In genomic region chr19:37059623-37060022, GRCm38 (mm10) we compare ENCODE assay signal across 9 mouse cellular contexts.
A peak's percentile ranks its signal among the peaks of the same experiment; 100 is the strongest.
DNase-seq lines count a peak whose midpoint lies in the region; ATAC-seq and TF ChIP-seq lines count a peak whose summit lies in the region.
"Had no signal": no experiment of that assay in that cellular context is flagged by ENCODE, and none has a peak within 500 bp of the region (broad histone marks: within the 10 kb centered on the region; RNA-seq: fewer than 3 reads in every experiment).

No protein-coding gene starts in this region.

- WGBS in lung, embryonic 14.5 days = 36% methylated on average over 2 of the region's 2 CpGs
- 36% methylated on average over 2 of the region's 2 CpGs for WGBS in lung, adult 2 months
- WGBS in heart, embryonic 12.5 days = 23% methylated on average over 2 of the region's 2 CpGs

- no peak overlapping the region for H3K4me2 ChIP-seq in lung, embryonic 14.5 days
- no peak overlapping the region for H3K4me2 ChIP-seq in heart, embryonic 12.5 days
- peak overlapping the region; percentile 33 for H3K4me2 ChIP-seq in myocyte (ENCODE audit: low read depth)
- H3K4me2 ChIP-seq: lung, embryonic 15.5 days had no signal

- no peaks in the 10 kb centered on the region for H3K9me3 ChIP-seq in lung, embryonic 14.5 days (ENCODE audit: low read depth, low read length)
- no peaks in the 10 kb centered on the region for H3K9me3 ChIP-seq in heart, embryonic 12.5 days (replicated peaks)
- H3K9me3 ChIP-seq: lung, embryonic 15.5 days had no signal

- no peak overlapping the region for H3K4me3 ChIP-seq in lung, embryonic 14.5 days (ENCODE audit: low read depth, low read length)
- H3K4me3 ChIP-seq in lung, adult 2 months (replicated peaks; ENCODE audit: extremely low read depth, low read depth, low read length) = no peak overlapping the region
- H3K4me3 ChIP-seq in heart, embryonic 12.5 days = no peak overlapping the region
- no peak overlapping the region for H3K4me3 ChIP-seq in myocyte
- H3K4me3 ChIP-seq: lung, embryonic 15.5 days had no signal

- H3K27me3 ChIP-seq in lung, embryonic 14.5 days (ENCODE audit: insufficient read depth, low read length) = no peaks in the 10 kb centered on the region
- no peaks in the 10 kb centered on the region for H3K27me3 ChIP-seq in heart, embryonic 12.5 days (replicated peaks)
- H3K27me3 ChIP-seq in myocyte (ENCODE audit: control insufficient read depth, insufficient read depth, insufficient read length) = no peaks in the 10 kb centered on the region
- H3K27me3 ChIP-seq: lung, embryonic 15.5 days had no signal

- no peak overlapping the region for H3K27ac ChIP-seq in lung, embryonic 14.5 days (ENCODE audit: low read depth)
- peak overlapping the region; percentile 12; the same call in 1 of the 2 replicates for H3K27ac ChIP-seq in heart, embryonic 12.5 days (ENCODE audit: poor library complexity, severe bottlenecking)
- H3K27ac ChIP-seq: lung, embryonic 15.5 days had no signal

- peak; percentile 19 to 51 for DNase-seq in adrenal gland, adult (ENCODE audit: inconsistent age in 2 of 2, low spot score in 1 of 2)
- no peak for DNase-seq in adrenal gland, postnatal 25 days
- DNase-seq in lung, embryonic 14.5 days = peak; percentile 18
- DNase-seq in lung, adult 2 months = no peak
- DNase-seq in right cerebral cortex, postnatal 36 days (ENCODE audit: low spot score in 2 of 2) = no peak
- DNase-seq in spleen, adult 12 weeks (ENCODE audit: low spot score) = no peak

- no peaks in the 10 kb centered on the region for H3K36me3 ChIP-seq in lung, embryonic 14.5 days (ENCODE audit: insufficient read depth)
- no peaks in the 10 kb centered on the region for H3K36me3 ChIP-seq in heart, embryonic 12.5 days
- H3K36me3 ChIP-seq in myocyte (ENCODE audit: control insufficient read depth, insufficient read depth) = no peaks in the 10 kb centered on the region
- H3K36me3 ChIP-seq: lung, embryonic 15.5 days had no signal

- ATAC-seq in lung, embryonic 14.5 days (ENCODE audit: insufficient read depth) = no peak
- ATAC-seq in heart, embryonic 12.5 days (ENCODE audit: insufficient number of reproducible peaks, low FRiP score) = no peak

- TF ChIP-seq CTCF in lung, embryonic 14.5 days (IDR thresholded peaks at IDR 0.05; ENCODE audit: low read depth) = no peak
- no peak for TF ChIP-seq CTCF in lung, adult 2 months (IDR thresholded peaks at IDR 0.05; ENCODE audit: insufficient read depth, low read length)

- no peaks in the 10 kb centered on the region for H3K4me1 ChIP-seq in lung, embryonic 14.5 days (ENCODE audit: insufficient read depth)
- no peaks in the 10 kb centered on the region; the same call in 1 of the 2 replicates for H3K4me1 ChIP-seq in lung, adult 2 months (ENCODE audit: control insufficient read depth, insufficient read depth, low read length)
- peaks cover 14% of the 10 kb centered on the region for H3K4me1 ChIP-seq in heart, embryonic 12.5 days (replicated peaks)
- H3K4me1 ChIP-seq: lung, embryonic 15.5 days had no signal

- no peak overlapping the region for H3ac ChIP-seq in myocyte (ENCODE audit: control insufficient read depth, insufficient read length)

- no peaks in the 10 kb centered on the region for H3K79me2 ChIP-seq in myocyte (ENCODE audit: control insufficient read depth, insufficient read depth)

- H3K9ac ChIP-seq in lung, embryonic 14.5 days = no peak overlapping the region
- H3K9ac ChIP-seq in heart, embryonic 12.5 days = no peak overlapping the region
- H3K9ac ChIP-seq: lung, embryonic 15.5 days had no signal

- no peak for TF ChIP-seq POLR2A in lung, adult 2 months (IDR thresholded peaks at IDR 0.05; ENCODE audit: borderline replicate concordance, extremely low read depth, low read depth, low read length)
- no peak for TF ChIP-seq POLR2A in myocyte (IDR thresholded peaks at IDR 0.05; ENCODE audit: insufficient read length, low read depth)

TF ChIP-seq in myocyte, 11 proteins besides CTCF, POLR2A, EP300 and RAD21:
- TF ChIP-seq MYOD1 (IDR thresholded peaks at IDR 0.05; ENCODE audit: control insufficient read depth in 1 of 3, insufficient read length in 2 of 3, low read depth in 2 of 3) (peak; percentile 14 to 67 (median 55)), TCF12 (IDR thresholded peaks at IDR 0.05; ENCODE audit: insufficient read depth, poor library complexity, severe bottlenecking) (no peak), POLR2AphosphoS2 (IDR thresholded peaks at IDR 0.05; ENCODE audit: insufficient read length, low read depth) (no peak), MYOG (IDR thresholded peaks at IDR 0.05; ENCODE audit: control insufficient read depth in 1 of 3, insufficient read depth in 1 of 3, insufficient read length in 2 of 3, low read depth in 2 of 3) (peak in 2 of 3 experiments; percentile 22 to 70)

Comparison
In these comparisons a context has a peak if more than half of its experiments do, and no peak if none do; other contexts are left out.
1. DNase-seq: peak in adrenal gland, adult (2 of 2) and lung, embryonic 14.5 days (single experiment); none in adrenal gland, postnatal 25 days (single experiment), lung, adult 2 months (single experiment), right cerebral cortex, postnatal 36 days (0 of 2) and spleen, adult 12 weeks (single experiment).